Mouse (Mus musculus) small intestine, adult 2 months (tissue): Measurements from ENCODE around the gene Rps6kl1.

Experiments used
- CTCF ChIP-seq: fragments of 200-500 bp; IDR thresholded peaks from 2 replicates; pipeline ENCODE4 v1.5.1; 2012; ENCODE audit warnings: low read depth, mild to moderate bottlenecking, control low read depth, inconsistent platforms, low read length, moderate library complexity, mixed read lengths; ENCODE audit not compliant: insufficient replicate concordance, insufficient read length; ENCODE audit errors: extremely low read depth
- POLR2A ChIP-seq: fragments of 200-500 bp; IDR thresholded peaks from 2 replicates; pipeline ENCODE4 v1.6.1; 2012; ENCODE audit warnings: low read depth, mild to moderate bottlenecking, control low read depth, inconsistent platforms, low read length, moderate library complexity

DNA sequence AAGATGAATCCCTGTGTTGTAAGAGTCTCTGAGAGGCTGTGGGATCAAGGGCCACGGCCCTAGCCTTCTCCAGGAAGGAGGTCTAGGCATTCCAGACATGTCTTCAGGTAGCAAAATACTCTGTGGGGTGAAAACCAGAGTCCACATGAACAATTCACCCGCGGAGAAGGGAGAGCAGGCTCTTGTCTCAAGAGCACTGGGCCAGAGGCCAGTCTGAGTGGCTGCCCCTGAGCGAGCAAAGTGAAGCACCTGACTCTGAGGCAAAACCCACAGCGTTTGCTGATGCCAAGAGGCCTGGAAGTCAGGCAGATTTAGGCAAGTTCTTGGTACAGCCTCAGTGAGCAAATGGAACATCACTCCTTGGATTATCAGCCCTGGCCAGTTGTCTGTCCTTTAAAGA, 33.1 kb upstream of the Rps6kl1 start:
- TF ChIP-seq CTCF (no peak), POLR2A (no peak)
